Mouse (Mus musculus) central nervous system, embryonic 14 days (tissue): ENCODE results near the gene Cc2d1a. TPM values are rescaled to one million over a fixed set of nuclear protein-coding genes. Genes with fewer than 3 reads are reported as not detected.

Source experiments
- polyA plus RNA-seq: library from polyadenylated mRNA; depleted of rRNA; stranded (reverse); fragments of >200 nt; gene quantifications from 2 replicates; pipeline ENCODE4 v1.2.3, GENCODE M21; 2012; rRNA removed

Cc2d1a gene
- polyA plus RNA-seq = 40.1 and 44.7 TPM in 2 replicates

GRCm38 (mm10) chr8:84147769-84148530 lies at the start of gene Cc2d1a, which contains the start of gene 4930432K21Rik:
TSS of gene Cc2d1a (minus strand) at chr8:84147936.
TSS of gene 4930432K21Rik (plus strand) at chr8:84148025.

GRCm38 (mm10) chr8:84185117-84185516 lies 37.4 kb upstream of the Cc2d1a start, which contains the start of gene Nanos3:
TSS of gene Nanos3 (minus strand) at chr8:84185217.

GRCm38 (mm10) chr8:84125656-84126055 lies 22.1 kb downstream of the Cc2d1a start, which contains the start of gene Podnl1:
TSS of gene Podnl1 (plus strand) at chr8:84125989.

GRCm38 (mm10) chr8:84104697-84105609 lies 42.8 kb downstream of the Cc2d1a start, which contains the start of gene Dcaf15:
TSS of gene Dcaf15 (minus strand) at chr8:84104768.

Other genes with a start within 250 kb of the Cc2d1a start
- 200 and 205 TPM in 2 replicates for gene Adgrl1, start 247.8 kb downstream of the Cc2d1a start, polyA plus RNA-seq
- 0.63 and 0.70 TPM in 2 replicates for gene Gm10644, start 192.7 kb downstream of the Cc2d1a start, polyA plus RNA-seq
- gene Asf1b, start 192.4 kb downstream of the Cc2d1a start, polyA plus RNA-seq = 29.1 and 31.7 TPM in 2 replicates
- 120 and 126 TPM in 2 replicates for gene Prkaca, start 174.9 kb downstream of the Cc2d1a start, polyA plus RNA-seq
- gene Samd1, start 150.3 kb downstream of the Cc2d1a start, polyA plus RNA-seq = 80.0 and 80.3 TPM in 2 replicates
- 0.45 and 0.88 TPM in 2 replicates for gene 1700067K01Rik, start 146.4 kb downstream of the Cc2d1a start, polyA plus RNA-seq
- gene 2210011C24Rik, start 135.8 kb downstream of the Cc2d1a start, polyA plus RNA-seq = 0.12 and 0.15 TPM in 2 replicates
- 3.1 and 4.9 TPM in 2 replicates for gene Palm3, start 126.5 kb downstream of the Cc2d1a start, polyA plus RNA-seq
- 0.50 and 0.90 TPM in 2 replicates for gene Il27ra, start 105.3 kb downstream of the Cc2d1a start, polyA plus RNA-seq
- gene Rln3, start 102.9 kb downstream of the Cc2d1a start, polyA plus RNA-seq = 0.10 and 0.39 TPM in 2 replicates
- 2.6 TPM in 2 replicates for gene Gm10643, start 82.8 kb downstream of the Cc2d1a start, polyA plus RNA-seq
- 30.3 and 36.4 TPM in 2 replicates for gene Rfx1, start 81.1 kb downstream of the Cc2d1a start, polyA plus RNA-seq
- gene Dcaf15, start 43.2 kb downstream of the Cc2d1a start, polyA plus RNA-seq = 110 and 117 TPM in 2 replicates
- 0.18 and 0.85 TPM in 2 replicates for gene Podnl1, start 21.9 kb downstream of the Cc2d1a start, polyA plus RNA-seq
- 2.1 and 2.6 TPM in 2 replicates for gene 4930432K21Rik, start 89 bp upstream of the Cc2d1a start, polyA plus RNA-seq
- gene Nanos3, start 37.3 kb upstream of the Cc2d1a start, polyA plus RNA-seq = 7.3 and 8.5 TPM in 2 replicates
- 46.8 and 54.4 TPM in 2 replicates for gene Zswim4, start 89.1 kb upstream of the Cc2d1a start, polyA plus RNA-seq
- gene D8Ertd738e, start 101.8 kb upstream of the Cc2d1a start, polyA plus RNA-seq = 236 and 241 TPM in 2 replicates
- 36.9 and 41.9 TPM in 2 replicates for gene Mri1, start 109.4 kb upstream of the Cc2d1a start, polyA plus RNA-seq
- 49.7 and 56.7 TPM in 2 replicates for gene Ccdc130, start 122.4 kb upstream of the Cc2d1a start, polyA plus RNA-seq
- gene Cacna1a, start 240.5 kb upstream of the Cc2d1a start, polyA plus RNA-seq = 44.1 and 52.9 TPM in 2 replicates